Mouse (Mus musculus): ENCODE measurements around the gene Lcp2. TPM values are rescaled to one million over a fixed set of nuclear protein-coding genes. Genes with fewer than 3 reads are reported as not detected.

Gene Lcp2
- polyA plus RNA-seq, 1 experiment from 2014 or later, result 2.2 TPM

GRCm38 (mm10) chr11:34053031-34053818 lies 6.5 kb downstream of the Lcp2 start:
- DNase-seq (ENCODE audit: low spot score) (no peak), ATAC-seq (no peak)
- no peak overlapping the region for H3K9ac ChIP-seq (ENCODE audit: low read length)
- no peaks in the 10 kb centered on the region for H3K9me3 ChIP-seq (replicated peaks; ENCODE audit: control insufficient read depth, low read length)
- H3K4me2 ChIP-seq (ENCODE audit: low read length), result no peak overlapping the region
- no peaks in the 10 kb centered on the region for H3K4me1 ChIP-seq (ENCODE audit: control insufficient read depth, insufficient read depth, low read length)
- 84% methylated on average over 6 of the region's 6 CpGs for WGBS
- no peak overlapping the region for H3K27ac ChIP-seq (ENCODE audit: low read depth, low read length)
- H3K27me3 ChIP-seq (replicated peaks; ENCODE audit: control insufficient read depth, insufficient read depth, low read length), result no peaks in the 10 kb centered on the region
- H3K36me3 ChIP-seq (ENCODE audit: control insufficient read depth, insufficient read depth, low read length), result no peaks in the 10 kb centered on the region
- H3K4me3 ChIP-seq (ENCODE audit: low read depth, low read length), result no peak overlapping the region

- no peak for DNase-seq (ENCODE audit: low spot score)
- no peaks in the 10 kb centered on the region for H3K4me1 ChIP-seq (ENCODE audit: control insufficient read depth, insufficient read depth, low read length)
- 86% methylated on average over 7 of the region's 7 CpGs for WGBS
- H3K4me2 ChIP-seq (ENCODE audit: low read length), result no peak overlapping the region
- no peaks in the 10 kb centered on the region for H3K36me3 ChIP-seq (ENCODE audit: control insufficient read depth, insufficient read depth, low read length)
- no peaks in the 10 kb centered on the region for H3K9me3 ChIP-seq (replicated peaks; ENCODE audit: control insufficient read depth, low read length)
- no peak overlapping the region for H3K9ac ChIP-seq (ENCODE audit: low read length)
- ATAC-seq, result no peak
- H3K27ac ChIP-seq (ENCODE audit: low read depth, low read length), result no peak overlapping the region
- no peak overlapping the region for H3K4me3 ChIP-seq (ENCODE audit: low read depth, low read length)
- H3K27me3 ChIP-seq (replicated peaks; ENCODE audit: control insufficient read depth, insufficient read depth, low read length), result no peaks in the 10 kb centered on the region
These were observed 7.5 kb downstream of the Lcp2 start for GRCm38 (mm10) chr11:34054031-34054727.

GRCm38 (mm10) chr11:34056715-34057114 lies 10.0 kb downstream of the Lcp2 start:
- Histone ChIP-seq H3K27me3 (replicated peaks; ENCODE audit: control insufficient read depth, insufficient read depth, low read length) (no peaks in the 10 kb centered on the region), H3K27ac (ENCODE audit: low read depth, low read length) (no peak overlapping the region), H3K9ac (ENCODE audit: low read length) (no peak overlapping the region), H3K4me2 (ENCODE audit: low read length) (no peak overlapping the region), H3K4me1 (ENCODE audit: control insufficient read depth, insufficient read depth, low read length) (no peaks in the 10 kb centered on the region), H3K4me3 (ENCODE audit: low read depth, low read length) (no peak overlapping the region), H3K9me3 (replicated peaks; ENCODE audit: control insufficient read depth, low read length) (no peaks in the 10 kb centered on the region), H3K36me3 (ENCODE audit: control insufficient read depth, insufficient read depth, low read length) (no peaks in the 10 kb centered on the region)
- no peak for DNase-seq (ENCODE audit: low spot score)
- ATAC-seq, result no peak
- 82% methylated on average over 1 of the region's 1 CpGs for WGBS

- ATAC-seq, result no peak
- Histone ChIP-seq H3K9me3 (replicated peaks; ENCODE audit: control insufficient read depth, low read length) (no peaks in the 10 kb centered on the region), H3K4me2 (ENCODE audit: low read length) (no peak overlapping the region)
These were observed 11.6 kb downstream of the Lcp2 start for GRCm38 (mm10) chr11:34058332-34058731.

GRCm38 (mm10) chr11:34058960-34059359 lies 12.2 kb downstream of the Lcp2 start:
- no peak for DNase-seq (ENCODE audit: low spot score)
- H3K36me3 ChIP-seq (ENCODE audit: control insufficient read depth, insufficient read depth, low read length), result no peaks in the 10 kb centered on the region
- H3K9me3 ChIP-seq (replicated peaks; ENCODE audit: control insufficient read depth, low read length), result no peaks in the 10 kb centered on the region

More at GRCm38 (mm10) chr11:34058332-34058731, 11.6 kb downstream of the Lcp2 start:
- H3K4me3 ChIP-seq (ENCODE audit: low read depth, low read length), result no peak overlapping the region
- H3K4me1 ChIP-seq (ENCODE audit: control insufficient read depth, insufficient read depth, low read length), result no peaks in the 10 kb centered on the region
- no peak for DNase-seq (ENCODE audit: low spot score)
- H3K36me3 ChIP-seq (ENCODE audit: control insufficient read depth, insufficient read depth, low read length), result no peaks in the 10 kb centered on the region
- no peak overlapping the region for H3K27ac ChIP-seq (ENCODE audit: low read depth, low read length)
- no peak overlapping the region for H3K9ac ChIP-seq (ENCODE audit: low read length)
- H3K27me3 ChIP-seq (replicated peaks; ENCODE audit: control insufficient read depth, insufficient read depth, low read length), result no peaks in the 10 kb centered on the region

GRCm38 (mm10) chr11:34061740-34062139 lies 15.0 kb downstream of the Lcp2 start:
- no peak overlapping the region for H3K4me3 ChIP-seq (ENCODE audit: low read depth, low read length)
- H3K9me3 ChIP-seq (replicated peaks; ENCODE audit: control insufficient read depth, low read length), result no peaks in the 10 kb centered on the region

More at GRCm38 (mm10) chr11:34058960-34059359, 12.2 kb downstream of the Lcp2 start:
- ATAC-seq, result no peak
- H3K27ac ChIP-seq (ENCODE audit: low read depth, low read length), result no peak overlapping the region
- H3K4me3 ChIP-seq (ENCODE audit: low read depth, low read length), result no peak overlapping the region
- no peaks in the 10 kb centered on the region for H3K27me3 ChIP-seq (replicated peaks; ENCODE audit: control insufficient read depth, insufficient read depth, low read length)
- H3K9ac ChIP-seq (ENCODE audit: low read length), result no peak overlapping the region
- whole genome bisulfite sequencing, result 89% methylated on average over 6 of the region's 6 CpGs
- H3K4me1 ChIP-seq (ENCODE audit: control insufficient read depth, insufficient read depth, low read length), result no peaks in the 10 kb centered on the region
- no peak overlapping the region for H3K4me2 ChIP-seq (ENCODE audit: low read length)

GRCm38 (mm10) chr11:34063257-34063656 lies 16.5 kb downstream of the Lcp2 start:
- H3K36me3 ChIP-seq (ENCODE audit: control insufficient read depth, insufficient read depth, low read length), result no peaks in the 10 kb centered on the region
- DNase-seq (ENCODE audit: low spot score) (no peak), ATAC-seq (no peak)
- H3K4me3 ChIP-seq (ENCODE audit: low read depth, low read length), result no peak overlapping the region
- no peak overlapping the region for H3K27ac ChIP-seq (ENCODE audit: low read depth, low read length)
- no peak overlapping the region for H3K4me2 ChIP-seq (ENCODE audit: low read length)
- no peak overlapping the region for H3K9ac ChIP-seq (ENCODE audit: low read length)
- H3K9me3 ChIP-seq (replicated peaks; ENCODE audit: control insufficient read depth, low read length), result no peaks in the 10 kb centered on the region
- no peaks in the 10 kb centered on the region for H3K4me1 ChIP-seq (ENCODE audit: control insufficient read depth, insufficient read depth, low read length)
- no peaks in the 10 kb centered on the region for H3K27me3 ChIP-seq (replicated peaks; ENCODE audit: control insufficient read depth, insufficient read depth, low read length)
- WGBS, result 62% methylated on average over 2 of the region's 2 CpGs

More at GRCm38 (mm10) chr11:34061740-34062139, 15.0 kb downstream of the Lcp2 start:
- Histone ChIP-seq H3K27ac (ENCODE audit: low read depth, low read length) (no peak overlapping the region), H3K4me1 (ENCODE audit: control insufficient read depth, insufficient read depth, low read length) (no peaks in the 10 kb centered on the region), H3K9ac (ENCODE audit: low read length) (no peak overlapping the region), H3K36me3 (ENCODE audit: control insufficient read depth, insufficient read depth, low read length) (no peaks in the 10 kb centered on the region), H3K27me3 (replicated peaks; ENCODE audit: control insufficient read depth, insufficient read depth, low read length) (no peaks in the 10 kb centered on the region), H3K4me2 (ENCODE audit: low read length) (no peak overlapping the region)
- 64% methylated on average over 6 of the region's 6 CpGs for WGBS
- no peak for ATAC-seq
- DNase-seq (ENCODE audit: low spot score), result no peak

- H3K27me3 ChIP-seq (replicated peaks; ENCODE audit: control insufficient read depth, insufficient read depth, low read length), result no peaks in the 10 kb centered on the region
- H3K27ac ChIP-seq (ENCODE audit: low read depth, low read length), result no peak overlapping the region
- H3K4me2 ChIP-seq (ENCODE audit: low read length), result no peak overlapping the region
- no peak overlapping the region for H3K4me3 ChIP-seq (ENCODE audit: low read depth, low read length)
- no peaks in the 10 kb centered on the region for H3K4me1 ChIP-seq (ENCODE audit: control insufficient read depth, insufficient read depth, low read length)
- no peaks in the 10 kb centered on the region for H3K9me3 ChIP-seq (replicated peaks; ENCODE audit: control insufficient read depth, low read length)
- 61% methylated on average over 5 of the region's 5 CpGs for WGBS
- DNase-seq (ENCODE audit: low spot score), result no peak
- no peak for ATAC-seq
- no peaks in the 10 kb centered on the region for H3K36me3 ChIP-seq (ENCODE audit: control insufficient read depth, insufficient read depth, low read length)
- H3K9ac ChIP-seq (ENCODE audit: low read length), result no peak overlapping the region
These were observed 17.2 kb downstream of the Lcp2 start for GRCm38 (mm10) chr11:34063702-34064485.
